Mouse (Mus musculus) kidney, postnatal 0 days (tissue): ENCODE data around the gene Slc35f6. TPM values are rescaled to one million over a fixed set of nuclear protein-coding genes. Genes with fewer than 3 reads are reported as not detected.

ENCODE experiments used
- ATAC-seq: fragments of 200-750 bp; cut with Nextera tagmentation; replicated peaks from 2 replicates; pipeline ENCODE4 v1.8.0; 2017; ENCODE audit warnings: low read depth, moderate number of reproducible peaks, moderate TSS enrichment, moderate library complexity; ENCODE audit not compliant: low FRiP score
- DNase-seq: peaks from one replicate; pipeline ENCODE4 v3.0.0-alpha.2; 2016; ENCODE audit warnings: low spot score
- H3K27ac ChIP-seq: fragments of 300-500 bp; sonication (generic); 2 replicates; pipeline ENCODE4 v1.5.1; 2014; ENCODE audit warnings: mild to moderate bottlenecking
- H3K27me3 ChIP-seq: fragments of 300-500 bp; sonication (generic); 2 replicates; pipeline ENCODE4 v1.6.1; 2014; ENCODE audit warnings: low read length, mixed read lengths; ENCODE audit not compliant: insufficient read depth
- H3K36me3 ChIP-seq: fragments of 300-500 bp; sonication (generic); 2 replicates; pipeline ENCODE4 v1.6.1; 2014; ENCODE audit warnings: low read length, mixed read lengths; ENCODE audit not compliant: insufficient read depth
- H3K4me1 ChIP-seq: fragments of 300-500 bp; sonication (generic); replicated peaks from 2 replicates; pipeline ENCODE4 v1.6.1; 2014; ENCODE audit warnings: antibody characterized with exemption, low read length, mixed read lengths; ENCODE audit not compliant: insufficient read depth
- H3K4me2 ChIP-seq: fragments of 300-500 bp; sonication (generic); 2 replicates; pipeline ENCODE4 v1.6.1; 2014; ENCODE audit warnings: mild to moderate bottlenecking, low read length, moderate library complexity, mixed read lengths
- H3K4me3 ChIP-seq: fragments of 300-500 bp; sonication (generic); replicated peaks from 2 replicates; pipeline ENCODE4 v1.5.1; 2014; ENCODE audit warnings: low read depth, low read length
- H3K9ac ChIP-seq: fragments of 300-500 bp; sonication (generic); 2 replicates; pipeline ENCODE4 v1.6.1; 2014; ENCODE audit warnings: low read depth, low read length
- H3K9me3 ChIP-seq: fragments of 300-500 bp; sonication (generic); replicated peaks from 2 replicates; pipeline ENCODE4 v1.6.1; 2016; ENCODE audit warnings: low read length, inconsistent platforms, mixed read lengths
- CTCF ChIP-seq: IDR thresholded peaks from 2 replicates; pipeline ENCODE4 v1.5.1; 2016; ENCODE audit warnings: antibody characterized with exemption, low read depth, mild to moderate bottlenecking, moderate library complexity
- WGBS: fragments of 180-500 bp; shearing (Covaris S2); extraction: QIAGEN DNeasy Blood & Tissue Kit; methylation state at CpG from one replicate; pipeline ENCODE4 v1.1.7; 2014; 5-methylcytosine and 5-hydroxymethylcytosine counted together
- polyA plus RNA-seq: library from polyadenylated mRNA; unstranded; fragments of >200 nt; fragmentation: Nextera tagmentation; extraction: Ambion mirVana; gene quantifications from 2 replicates; pipeline ENCODE4 v1.2.1, GENCODE M21; 2015

The Slc35f6 gene
- polyA plus RNA-seq, 1 experiment from 2014 or later, result 24.8 TPM

GRCm38 (mm10) chr5:30659042-30659441 is 11.3 kb downstream of the Slc35f6 start:
- Histone ChIP-seq H3K27me3 (no peaks in the 10 kb centered on the region), H3K36me3 (0 out of 2 replicates have a peak, but pooled peaks cover 22% of the 10 kb centered on the region), H3K4me3 (no peak overlapping the region), H3K27ac (no peak overlapping the region), H3K9ac (no peak overlapping the region), H3K4me2 (no peak overlapping the region), H3K9me3 (no peaks in the 10 kb centered on the region), H3K4me1 (no peaks in the 10 kb centered on the region)
- WGBS, result 81% methylated on average over 4 of the region's 4 CpGs
- ATAC-seq (no peak), DNase-seq (no peak)
- TF ChIP-seq CTCF, result no peak

- Histone ChIP-seq H3K27me3 (no peaks in the 10 kb centered on the region), H3K36me3 (0 out of 2 replicates have a peak, but pooled peaks cover 17% of the 10 kb centered on the region), H3K4me2 (no peak overlapping the region), H3K9me3 (no peaks in the 10 kb centered on the region), H3K4me3 (no peak overlapping the region), H3K9ac (no peak overlapping the region), H3K4me1 (no peaks in the 10 kb centered on the region), H3K27ac (no peak overlapping the region)
- no peak for ATAC-seq
- WGBS, result 73% methylated on average over 1 of the region's 1 CpGs
- TF ChIP-seq CTCF, result no peak
- no peak for DNase-seq
Measured at GRCm38 (mm10) chr5:30660278-30660677, 12.5 kb downstream of the Slc35f6 start.

GRCm38 (mm10) chr5:30660813-30661212 is 13.1 kb downstream of the Slc35f6 start:
- no peaks in the 10 kb centered on the region for H3K27me3 ChIP-seq
- H3K4me1 ChIP-seq, result no peaks in the 10 kb centered on the region
- WGBS, result 93% methylated on average over 5 of the region's 5 CpGs
- H3K4me2 ChIP-seq, result no peak overlapping the region
- H3K4me3 ChIP-seq, result no peak overlapping the region
- no peak for ATAC-seq
- H3K9ac ChIP-seq, result no peak overlapping the region
- no peak for DNase-seq
- TF ChIP-seq CTCF, result no peak
- no peak overlapping the region for H3K27ac ChIP-seq
- 0 out of 2 replicates have a peak, but pooled peaks cover 13% of the 10 kb centered on the region for H3K36me3 ChIP-seq
- H3K9me3 ChIP-seq, result no peaks in the 10 kb centered on the region

- Histone ChIP-seq H3K36me3 (no peaks in the 10 kb centered on the region), H3K4me3 (no peak overlapping the region), H3K4me1 (no peaks in the 10 kb centered on the region), H3K4me2 (no peak overlapping the region), H3K9ac (no peak overlapping the region), H3K27ac (no peak overlapping the region), H3K9me3 (no peaks in the 10 kb centered on the region), H3K27me3 (no peaks in the 10 kb centered on the region)
- no peak for TF ChIP-seq CTCF
- no peak for ATAC-seq
- DNase-seq, result no peak
- WGBS, result 89% methylated on average over 9 of the region's 9 CpGs
Measured at GRCm38 (mm10) chr5:30665360-30665759, 17.6 kb downstream of the Slc35f6 start.

- Histone ChIP-seq H3K27ac (peak overlapping the region; percentile 90), H3K36me3 (no peaks in the 10 kb centered on the region), H3K9me3 (no peaks in the 10 kb centered on the region), H3K4me2 (peak overlapping the region; percentile 72), H3K9ac (peak overlapping the region; percentile 75), H3K4me3 (peak overlapping the region; percentile 94), H3K27me3 (no peaks in the 10 kb centered on the region), H3K4me1 (no peaks in the 10 kb centered on the region)
- WGBS, result 37% methylated on average over 6 of the region's 6 CpGs
- ATAC-seq (no peak), DNase-seq (no peak)
- no peak for TF ChIP-seq CTCF
Measured at GRCm38 (mm10) chr5:30665968-30666367, 18.2 kb downstream of the Slc35f6 start.

DNA sequence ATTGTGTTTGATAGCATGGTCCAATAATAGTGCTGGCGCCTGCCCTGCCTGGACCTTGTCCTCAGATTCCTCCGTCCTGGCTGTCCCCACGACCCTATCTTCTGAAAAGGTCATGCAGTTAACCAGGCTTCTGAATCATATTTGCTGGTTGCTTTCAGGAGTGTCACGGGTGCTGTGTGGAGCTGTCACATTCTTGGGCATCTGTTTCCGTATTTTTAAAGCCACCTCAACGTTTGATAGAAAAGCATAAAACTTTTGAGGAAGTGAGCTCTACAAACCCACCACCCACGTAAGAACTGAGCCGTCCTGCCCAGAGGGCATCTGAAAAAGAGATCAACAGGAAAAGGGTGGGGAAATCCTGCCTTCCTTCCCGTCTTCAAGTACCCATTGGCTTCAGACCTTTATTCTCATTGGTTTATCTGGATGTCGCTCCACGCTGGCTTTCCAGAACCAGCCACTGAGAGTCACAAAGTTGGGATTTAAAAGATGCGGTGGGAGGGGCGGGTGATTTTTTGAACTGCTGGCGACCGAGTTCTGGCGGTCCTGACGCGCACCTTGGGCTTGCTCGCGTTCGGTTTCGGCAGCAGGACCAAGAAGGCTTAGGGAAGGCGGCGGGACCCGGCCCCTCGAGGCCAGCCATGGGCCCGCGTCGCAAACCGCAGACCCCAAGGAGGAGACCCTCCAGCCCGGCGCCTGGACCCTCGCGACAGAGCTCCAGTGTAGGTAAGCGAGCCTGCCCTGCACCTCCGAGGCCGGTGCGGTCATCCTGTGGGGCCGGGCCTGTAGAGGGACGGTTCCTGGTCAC is 18.9 kb downstream of the Slc35f6 start, which contains the start of gene Cenpa:
Gene Cenpa, plus strand, starts transcription at position 387 of the 805 bp plus-strand sequence.
- Histone ChIP-seq H3K4me3 (peak within 1 kb of the TSS; percentile 94), H3K9ac (peak within 1 kb of the TSS; percentile 75), H3K9me3 (no peaks in the 10 kb centered on the region), H3K27me3 (no peaks in the 10 kb centered on the region), H3K4me2 (peak within 1 kb of the TSS; percentile 72), H3K4me1 (no peaks in the 10 kb centered on the region), H3K27ac (peak within 1 kb of the TSS; percentile 90), H3K36me3 (no peaks in the 10 kb centered on the region)
- under 1% methylated on average over 40 of the region's 40 CpGs for WGBS
- TF ChIP-seq CTCF, result no peak
- DNase-seq, result peak; percentile 99
- peak; percentile 91 for ATAC-seq
